Mouse (Mus musculus) testis, adult 2 months (tissue): ENCODE measurements at regions not wholly inside any gene's neighbourhood (a gene's known extent, or its start where the extent isn't known, plus 50 kb on each side); places are given as distances from the start of the nearest gene placed in this dataset.

ENCODE experiments used
- H3K27ac ChIP-seq: fragments of 200-500 bp; 2 replicates; pipeline ENCODE4 v1.5.1; 2012; ENCODE audit warnings: low read depth, low read length; ENCODE audit not compliant: control insufficient read depth, insufficient read depth
- H3K27me3 ChIP-seq: fragments of 200-500 bp; 2 replicates; pipeline ENCODE4 v1.6.1; 2012; ENCODE audit warnings: mild to moderate bottlenecking, low read length, moderate library complexity; ENCODE audit not compliant: control insufficient read depth, insufficient read depth
- H3K36me3 ChIP-seq: fragments of 200-500 bp; 2 replicates; pipeline ENCODE4 v1.6.1; 2012; ENCODE audit warnings: mild to moderate bottlenecking, low read length; ENCODE audit not compliant: control insufficient read depth, insufficient read depth
- H3K4me1 ChIP-seq: fragments of 200-500 bp; 2 replicates; pipeline ENCODE4 v1.6.1; 2012; ENCODE audit warnings: low read length; ENCODE audit not compliant: control insufficient read depth, insufficient read depth
- H3K4me3 ChIP-seq: fragments of 200-500 bp; 2 replicates; pipeline ENCODE4 v1.5.1; 2012; ENCODE audit warnings: low read depth, mild to moderate bottlenecking, low read length, moderate library complexity, mixed read lengths; ENCODE audit not compliant: control insufficient read depth
- CTCF ChIP-seq: fragments of 200-500 bp; IDR thresholded peaks from 2 replicates; pipeline ENCODE4 v1.5.1; 2012; ENCODE audit warnings: low read depth, mild to moderate bottlenecking, inconsistent platforms, low read length, moderate library complexity; ENCODE audit not compliant: control insufficient read depth, insufficient read depth, insufficient replicate concordance
- POLR2A ChIP-seq: fragments of 200-500 bp; IDR thresholded peaks from 2 replicates; pipeline ENCODE4 v1.6.1; 2012; ENCODE audit warnings: low read depth, mild to moderate bottlenecking, inconsistent platforms, low read length, moderate library complexity; ENCODE audit not compliant: control insufficient read depth

DNA sequence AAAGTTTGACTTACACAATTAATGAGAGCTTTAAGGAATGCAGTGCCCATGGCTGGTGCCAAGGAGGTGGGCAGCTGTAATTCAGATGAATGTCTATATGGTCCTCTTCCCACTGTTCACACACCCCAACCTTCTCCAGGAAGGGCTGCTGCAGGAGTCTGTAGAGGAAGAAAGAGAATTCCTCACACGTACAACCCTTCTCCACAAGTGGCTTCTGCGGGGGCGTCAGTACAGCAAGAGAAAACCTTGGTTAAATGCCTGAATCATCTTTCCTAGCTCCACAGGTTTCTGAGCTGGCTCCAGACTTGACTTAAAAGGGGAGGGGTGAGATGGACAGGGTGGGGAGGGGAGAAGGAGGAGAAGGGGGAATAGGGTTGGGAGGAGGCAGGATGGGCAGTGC, 306.3 kb downstream of the Tbc1d1 start:
- Histone ChIP-seq H3K27ac (no peak overlapping the region), H3K27me3 (no peaks in the 10 kb centered on the region), H3K4me1 (no peaks in the 10 kb centered on the region), H3K4me3 (peak overlapping the region; percentile 14; the same call in 1 of the 2 replicates), H3K36me3 (no peaks in the 10 kb centered on the region)
- TF ChIP-seq POLR2A, result no peak

DNA sequence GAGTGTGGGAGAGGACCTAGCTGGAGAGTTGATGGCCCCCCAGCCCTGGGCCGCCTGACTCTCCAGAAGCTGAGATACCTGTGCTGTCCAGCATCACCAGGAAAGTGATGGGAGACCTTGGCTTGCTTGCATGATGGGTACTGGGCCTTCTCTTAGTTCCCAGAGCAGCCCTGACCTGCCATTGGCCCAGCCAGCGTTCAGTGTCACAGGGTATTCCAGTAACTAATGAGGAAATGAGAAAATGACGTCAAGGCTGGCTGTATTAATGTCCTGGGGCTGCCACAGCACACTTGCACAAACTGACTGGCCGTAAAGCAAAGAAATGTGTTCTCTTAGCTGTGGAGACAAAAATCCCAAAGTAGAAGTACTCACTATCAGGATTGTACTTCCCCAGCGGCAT, 307.5 kb downstream of the Tbc1d1 start:
- H3K36me3 ChIP-seq, result no peaks in the 10 kb centered on the region
- no peaks in the 10 kb centered on the region for H3K4me1 ChIP-seq
- no peak overlapping the region for H3K27ac ChIP-seq
- TF ChIP-seq POLR2A (no peak), CTCF (no peak)
- peak overlapping the region; percentile 45 for H3K4me3 ChIP-seq
- no peaks in the 10 kb centered on the region for H3K27me3 ChIP-seq

DNA sequence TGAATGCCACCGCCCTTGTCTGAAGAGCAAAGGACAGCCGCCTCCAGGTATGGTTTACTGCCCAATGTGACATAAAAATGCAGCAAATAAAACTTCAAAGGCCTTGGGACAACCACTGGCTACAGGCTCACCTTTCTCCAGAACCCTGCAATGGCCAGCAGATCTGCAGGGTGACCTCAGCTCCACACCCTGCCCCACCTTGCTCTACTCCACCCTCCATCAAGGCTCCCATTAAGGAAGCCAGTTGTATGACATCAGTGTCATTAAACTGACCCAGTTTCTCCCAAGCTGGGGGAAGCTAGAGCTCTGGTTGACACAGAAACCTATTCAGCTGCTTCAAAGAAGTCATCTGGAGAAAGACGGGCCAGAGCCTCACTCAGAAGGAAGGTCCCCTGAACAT, 310.2 kb downstream of the Tbc1d1 start:
- no peaks in the 10 kb centered on the region for H3K27me3 ChIP-seq
- peak overlapping the region; percentile 37; the same call in 1 of the 2 replicates for H3K27ac ChIP-seq
- H3K4me1 ChIP-seq, result no peaks in the 10 kb centered on the region
- peak overlapping the region; percentile 83 for H3K4me3 ChIP-seq
- TF ChIP-seq CTCF, result no peak
- no peak for TF ChIP-seq POLR2A
- no peaks in the 10 kb centered on the region for H3K36me3 ChIP-seq

DNA sequence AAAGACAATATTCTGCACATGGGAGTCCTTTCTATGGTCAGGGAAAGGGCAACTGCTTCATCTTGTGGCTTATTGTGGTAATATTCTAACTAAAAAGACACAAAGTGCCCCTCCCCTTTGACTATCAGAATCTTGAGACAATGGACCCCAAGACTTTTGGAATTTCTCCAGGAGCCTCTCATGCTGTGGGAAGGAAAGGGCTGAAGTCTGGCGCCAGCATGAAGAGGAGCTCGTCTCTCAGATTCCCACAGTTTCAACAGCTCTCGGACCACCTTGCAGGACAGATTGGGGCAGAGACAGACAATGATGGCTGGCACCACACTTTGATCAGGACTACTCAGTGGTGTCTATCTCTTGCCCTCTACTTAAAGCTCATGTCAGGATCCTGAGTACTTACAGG, 311.8 kb downstream of the Tbc1d1 start:
- no peaks in the 10 kb centered on the region for H3K27me3 ChIP-seq
- TF ChIP-seq POLR2A (no peak), CTCF (no peak)
- peak overlapping the region; percentile 89 for H3K4me3 ChIP-seq
- no peaks in the 10 kb centered on the region for H3K36me3 ChIP-seq
- H3K27ac ChIP-seq, result peak overlapping the region; percentile 6; the same call in 1 of the 2 replicates
- no peaks in the 10 kb centered on the region for H3K4me1 ChIP-seq

DNA sequence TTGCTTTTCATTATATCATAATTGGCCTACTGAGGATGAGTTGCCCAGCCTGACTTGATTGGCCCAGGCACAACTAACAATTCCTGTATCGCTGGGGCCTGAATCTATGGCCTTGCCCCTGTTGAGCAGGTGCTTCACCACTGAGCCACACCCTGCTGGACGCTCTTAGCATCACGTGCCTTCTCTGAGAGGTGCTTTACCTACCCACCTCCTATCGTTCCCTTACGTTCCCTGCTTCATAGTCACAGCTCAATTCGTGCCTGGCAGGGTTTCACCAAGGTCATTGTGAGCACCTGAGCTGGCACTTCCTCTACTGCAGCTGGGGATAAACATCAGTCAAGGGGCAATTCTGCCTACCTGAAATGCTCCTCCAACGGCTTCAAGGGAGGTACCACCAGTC, 312.2 kb downstream of the Tbc1d1 start:
- Histone ChIP-seq H3K4me1 (no peaks in the 10 kb centered on the region), H3K27me3 (no peaks in the 10 kb centered on the region)
- TF ChIP-seq POLR2A (no peak), CTCF (no peak)

DNA sequence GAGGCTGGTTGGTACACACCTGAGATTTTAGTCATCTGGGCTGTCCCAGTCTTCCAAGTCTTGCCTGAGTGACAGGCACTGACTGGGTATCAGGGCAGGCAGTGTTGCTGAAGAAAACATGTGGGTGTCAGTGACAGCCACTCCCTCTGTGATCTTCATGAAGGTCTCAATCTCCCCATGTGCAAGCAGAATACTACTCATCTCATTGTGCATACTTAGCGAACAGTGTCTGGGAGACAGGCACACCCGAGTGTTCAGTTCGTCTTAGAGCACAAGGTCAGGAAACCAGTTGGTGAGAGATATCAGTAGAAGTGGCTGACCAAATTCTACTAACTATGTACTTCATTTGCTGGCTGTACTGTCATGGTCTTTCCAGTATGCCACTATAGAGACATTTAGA, 315.9 kb downstream of the Tbc1d1 start:
- Histone ChIP-seq H3K4me1 (no peaks in the 10 kb centered on the region), H3K36me3 (no peaks in the 10 kb centered on the region), H3K27me3 (no peaks in the 10 kb centered on the region), H3K27ac (no peak overlapping the region), H3K4me3 (no peak overlapping the region)
- no peak for TF ChIP-seq CTCF
- TF ChIP-seq POLR2A, result no peak

More for the DNA sequence above, 312.2 kb downstream of the Tbc1d1 start:
- H3K27ac ChIP-seq, result no peak overlapping the region; the same call in 1 of the 2 replicates
- no peaks in the 10 kb centered on the region for H3K36me3 ChIP-seq
- peak overlapping the region; percentile 89 for H3K4me3 ChIP-seq

DNA sequence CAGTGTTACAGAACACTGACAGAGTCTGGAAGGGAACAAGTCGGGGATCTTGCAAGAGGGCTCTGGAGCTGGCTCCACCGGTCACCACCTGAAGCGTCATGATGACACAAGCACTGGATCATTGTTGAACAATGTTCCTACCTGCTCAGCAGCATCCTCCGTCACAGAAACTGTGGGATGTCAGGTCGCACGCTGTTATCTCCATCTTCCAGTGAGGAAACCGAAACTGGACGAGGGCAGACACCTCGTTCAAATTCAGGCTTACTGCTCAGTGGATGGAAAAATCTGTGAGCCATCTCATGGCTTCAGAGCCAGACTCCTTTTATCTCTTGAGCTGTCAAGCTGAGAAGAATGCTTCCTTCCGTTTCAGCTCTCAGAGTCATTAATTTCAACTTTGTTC, 316.3 kb downstream of the Tbc1d1 start:
- no peaks in the 10 kb centered on the region for H3K4me1 ChIP-seq
- TF ChIP-seq POLR2A, result no peak
- H3K36me3 ChIP-seq, result no peaks in the 10 kb centered on the region
- H3K27ac ChIP-seq, result no peak overlapping the region
- H3K4me3 ChIP-seq, result no peak overlapping the region
- H3K27me3 ChIP-seq, result no peaks in the 10 kb centered on the region

DNA sequence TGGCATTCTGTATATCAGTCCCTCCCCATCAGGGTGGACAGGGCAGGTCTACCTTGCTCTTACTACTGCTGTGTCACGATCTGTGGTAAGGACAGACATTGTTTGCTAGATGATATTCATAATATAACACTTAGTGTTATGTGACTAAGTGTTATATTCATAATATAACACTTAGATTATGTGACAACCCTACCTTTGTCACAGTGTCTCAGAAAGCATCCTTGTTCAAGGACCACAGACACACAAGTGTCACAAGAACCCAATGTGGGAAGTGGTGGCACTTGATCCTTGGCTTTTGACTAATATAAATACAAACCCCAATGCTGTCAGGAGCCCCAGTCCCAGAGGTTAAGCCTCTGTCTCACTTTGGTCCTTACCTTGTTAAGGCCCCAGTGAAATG, 318.8 kb downstream of the Tbc1d1 start:
- H3K27ac ChIP-seq, result no peak overlapping the region
- H3K36me3 ChIP-seq, result no peaks in the 10 kb centered on the region
- H3K4me1 ChIP-seq, result peaks cover 7% of the 10 kb centered on the region
- no peak for TF ChIP-seq POLR2A
- no peak for TF ChIP-seq CTCF
- no peaks in the 10 kb centered on the region for H3K27me3 ChIP-seq
- no peak overlapping the region for H3K4me3 ChIP-seq
